Mouse (Mus musculus): ENCODE measurements around the gene Arhgap10. TPM values are rescaled to one million over a fixed set of nuclear protein-coding genes. Genes with fewer than 3 reads are reported as not detected.

The Arhgap10 gene
- total and polyA plus RNA-seq, 2 experiments from 2014 or later, result 23.6 to 33.3 TPM

DNA sequence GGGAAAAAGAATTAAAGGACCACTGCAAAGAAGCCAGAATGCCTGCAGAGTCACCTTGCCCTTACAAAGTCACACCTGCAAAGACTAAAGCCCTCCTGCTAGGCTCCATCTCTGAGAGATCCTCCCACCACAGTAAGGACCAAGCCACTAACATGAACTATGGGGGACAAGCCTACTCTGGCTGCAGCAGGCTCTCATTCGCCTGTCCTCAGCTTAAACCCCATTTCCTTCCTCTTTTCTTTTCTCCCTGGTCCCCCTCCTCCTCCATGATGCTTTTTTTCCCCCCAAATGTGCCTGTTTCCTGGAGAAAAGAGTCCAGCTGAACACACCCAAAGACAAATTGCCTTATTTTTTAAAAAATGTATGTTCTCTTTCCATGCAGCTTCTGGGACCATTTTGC lies 21.5 kb downstream of the Arhgap10 start:
- Histone ChIP-seq H3K27me3 (ENCODE audit: control insufficient read depth, insufficient read depth, low read length) (no peaks in the 10 kb centered on the region), H3K9ac (replicated peaks; ENCODE audit: low read depth, low read length) (no peak overlapping the region), H3K27ac (ENCODE audit: low read depth) (peak overlapping the region; percentile 75), H3K36me3 (replicated peaks; ENCODE audit: control insufficient read depth, insufficient read depth, low read length) (no peaks in the 10 kb centered on the region), H3K4me3 (ENCODE audit: low read depth, low read length) (no peak overlapping the region), H3K4me1 (ENCODE audit: control insufficient read depth, insufficient read depth) (peaks cover 60% of the 10 kb centered on the region), H3K4me2 (ENCODE audit: low read depth, low read length) (no peak overlapping the region; the same call in 1 of the 2 replicates), H3K9me3 (replicated peaks; ENCODE audit: control insufficient read depth, low read length) (no peaks in the 10 kb centered on the region)
- 82% methylated on average over 1 of the region's 1 CpGs for WGBS
- no peak for DNase-seq (ENCODE audit: low spot score)
- TF ChIP-seq CTCF (IDR thresholded peaks at IDR 0.05; ENCODE audit: low read depth) (no peak), EP300 (IDR thresholded peaks at IDR 0.05; ENCODE audit: low read depth) (no peak)
- no peak for ATAC-seq (ENCODE audit: insufficient read depth, low read depth)

DNA sequence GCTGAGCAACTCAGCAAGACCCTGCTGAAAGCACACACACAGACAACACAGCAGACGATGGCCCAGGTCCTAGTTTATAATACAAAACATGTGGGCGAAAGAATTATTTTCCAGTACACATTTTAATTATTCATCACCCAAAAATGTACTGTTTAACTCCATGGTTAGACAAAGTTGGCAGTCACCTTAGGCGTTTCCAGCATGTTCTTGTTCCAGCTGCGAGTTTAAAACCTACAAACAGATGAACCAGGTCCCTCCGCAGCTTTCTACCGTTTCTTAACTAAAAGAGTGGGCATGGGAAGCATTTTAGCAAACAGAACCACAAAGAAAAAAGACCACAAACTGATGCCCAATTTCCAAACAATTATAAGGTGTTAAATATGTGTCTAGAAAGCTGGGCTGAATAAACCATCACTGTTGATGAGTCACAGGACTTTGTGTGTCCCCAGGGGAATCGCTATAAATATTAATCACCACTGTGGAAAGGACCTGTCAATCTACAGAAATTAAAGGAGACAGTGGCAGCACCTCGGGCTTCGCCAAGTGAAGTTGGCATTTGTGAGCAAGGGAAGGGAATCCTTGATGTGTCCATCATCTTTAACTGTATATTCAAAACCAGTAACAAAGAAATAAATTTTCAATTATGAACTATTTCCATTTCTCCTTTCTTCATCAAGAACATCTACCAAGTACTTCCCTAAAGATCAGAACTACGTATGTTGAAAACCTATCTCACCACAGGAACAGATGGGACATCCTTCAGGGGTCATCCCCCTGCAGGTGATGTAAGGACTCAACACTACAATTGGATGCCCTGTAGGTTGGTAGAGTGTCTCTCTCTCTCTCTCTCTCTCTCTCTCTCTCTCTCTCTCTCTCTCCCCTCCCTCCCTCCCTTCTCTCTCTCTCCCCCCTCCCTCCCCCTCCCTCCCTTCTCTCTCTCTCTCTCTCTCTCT lies 23.1 kb downstream of the Arhgap10 start:
- Histone ChIP-seq H3K36me3 (replicated peaks; ENCODE audit: control insufficient read depth, insufficient read depth, low read length) (no peaks in the 10 kb centered on the region), H3K27me3 (ENCODE audit: control insufficient read depth, insufficient read depth, low read length) (no peaks in the 10 kb centered on the region), H3K27ac (ENCODE audit: low read depth) (peak overlapping the region; percentile 90), H3K9me3 (replicated peaks; ENCODE audit: control insufficient read depth, low read length) (no peaks in the 10 kb centered on the region), H3K4me2 (ENCODE audit: low read depth, low read length) (no peak overlapping the region), H3K4me3 (ENCODE audit: low read depth, low read length) (no peak overlapping the region), H3K4me1 (ENCODE audit: control insufficient read depth, insufficient read depth) (peaks cover 73% of the 10 kb centered on the region), H3K9ac (replicated peaks; ENCODE audit: low read depth, low read length) (no peak overlapping the region)
- DNase-seq (ENCODE audit: low spot score) (no peak), ATAC-seq (ENCODE audit: insufficient read depth, low read depth) (no peak)
- WGBS, result 75% methylated on average over 10 of the region's 10 CpGs
- TF ChIP-seq CTCF (IDR thresholded peaks at IDR 0.05; ENCODE audit: low read depth), result no peak
- TF ChIP-seq EP300 (IDR thresholded peaks at IDR 0.05; ENCODE audit: low read depth), result no peak

DNA sequence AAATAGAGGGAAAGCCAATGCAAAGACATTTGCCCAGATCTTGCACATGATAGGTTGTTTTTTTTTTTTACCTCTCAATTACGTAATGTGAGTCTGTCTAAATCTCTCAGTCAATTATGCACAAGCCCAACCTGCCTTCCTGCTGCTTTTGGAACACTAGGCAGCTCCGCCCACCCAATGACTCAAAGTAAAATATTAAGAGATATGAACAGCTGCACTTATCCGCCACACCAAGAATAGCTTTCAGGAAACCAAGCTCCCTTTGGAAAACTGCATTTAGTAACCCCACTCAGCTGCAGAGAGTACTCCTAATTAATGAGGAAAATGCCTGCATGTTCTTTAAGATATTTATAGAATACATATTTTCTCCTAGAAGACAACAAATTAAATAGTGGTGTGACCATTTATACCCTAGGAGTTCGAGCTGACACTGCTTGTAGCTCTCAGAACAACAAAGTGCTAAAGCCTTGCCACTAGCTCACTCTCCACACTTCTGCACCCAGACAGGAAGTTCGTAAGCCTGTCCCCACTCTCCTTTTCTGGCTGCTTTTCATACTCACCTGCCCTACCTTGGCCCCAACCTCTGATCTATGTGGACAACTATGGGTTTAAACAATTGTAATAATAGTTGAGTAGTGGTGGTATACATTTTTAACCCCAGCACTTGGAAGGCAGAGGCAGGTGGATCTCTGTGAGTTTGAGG lies 25.2 kb downstream of the Arhgap10 start:
- WGBS, result 8% methylated on average over 5 of the region's 5 CpGs
- Histone ChIP-seq H3K27me3 (ENCODE audit: control insufficient read depth, insufficient read depth, low read length) (no peaks in the 10 kb centered on the region), H3K9ac (replicated peaks; ENCODE audit: low read depth, low read length) (0 out of 2 replicates have a peak overlapping the region, but pooled peaks have one; percentile 5)

DNA sequence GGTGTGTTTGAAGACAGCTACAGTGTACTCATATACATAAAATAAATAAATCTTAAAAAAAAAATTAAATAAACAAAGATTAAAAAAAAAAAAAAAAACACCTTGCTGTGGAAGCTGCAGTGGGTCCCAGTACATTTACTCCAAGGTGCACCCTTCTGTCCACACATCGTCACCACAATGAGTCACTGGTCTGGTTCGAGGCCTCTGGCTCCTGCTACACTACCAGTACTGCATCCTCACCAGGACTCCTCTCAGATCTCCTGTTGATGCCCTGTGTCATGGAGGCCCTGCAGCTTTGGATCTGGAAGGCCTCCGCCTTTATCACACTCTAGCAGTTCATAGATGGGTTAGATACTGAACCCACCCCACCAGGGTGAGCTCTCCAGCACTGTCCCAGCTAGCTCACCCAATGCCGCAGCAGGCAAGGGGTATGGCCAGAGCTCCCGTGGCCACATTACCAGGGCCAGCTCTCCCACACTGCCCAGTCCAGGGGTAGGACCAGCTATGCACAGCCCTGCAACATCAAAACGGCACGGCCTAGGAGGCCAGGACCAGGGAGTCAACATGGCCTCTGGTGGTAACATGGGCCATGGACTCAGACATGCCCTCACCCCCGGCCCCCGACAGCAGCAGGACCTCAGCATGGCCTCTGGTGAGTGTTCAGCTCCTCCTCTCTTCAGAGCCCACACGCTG lies 26.4 kb downstream of the Arhgap10 start:
- H3K4me2 ChIP-seq (ENCODE audit: low read depth, low read length), result peak overlapping the region; percentile 8; the same call in 1 of the 2 replicates
- H3K27me3 ChIP-seq (ENCODE audit: control insufficient read depth, insufficient read depth, low read length), result no peaks in the 10 kb centered on the region
- H3K9me3 ChIP-seq (replicated peaks; ENCODE audit: control insufficient read depth, low read length), result no peaks in the 10 kb centered on the region
- no peak overlapping the region for H3K4me3 ChIP-seq (ENCODE audit: low read depth, low read length)
- no peak overlapping the region for H3K9ac ChIP-seq (replicated peaks; ENCODE audit: low read depth, low read length)
- peak overlapping the region; percentile 90 for H3K27ac ChIP-seq (ENCODE audit: low read depth)
- H3K36me3 ChIP-seq (replicated peaks; ENCODE audit: control insufficient read depth, insufficient read depth, low read length), result no peaks in the 10 kb centered on the region
- ATAC-seq (ENCODE audit: insufficient read depth, low read depth) (0 out of 2 replicates have a peak, but pooled peaks have one; percentile 4), DNase-seq (ENCODE audit: low spot score) (no peak)
- TF ChIP-seq CTCF (IDR thresholded peaks at IDR 0.05; ENCODE audit: low read depth) (peak; percentile 5; the same call in 1 of the 2 replicates), EP300 (IDR thresholded peaks at IDR 0.05; ENCODE audit: low read depth) (no peak)
- WGBS, result 80% methylated on average over 10 of the region's 10 CpGs
- peaks cover 90% of the 10 kb centered on the region for H3K4me1 ChIP-seq (ENCODE audit: control insufficient read depth, insufficient read depth)

More for the DNA sequence above, 25.2 kb downstream of the Arhgap10 start:
- peak overlapping the region; percentile 21 for H3K4me2 ChIP-seq (ENCODE audit: low read depth, low read length)
- H3K4me3 ChIP-seq (ENCODE audit: low read depth, low read length), result no peak overlapping the region
- no peaks in the 10 kb centered on the region for H3K36me3 ChIP-seq (replicated peaks; ENCODE audit: control insufficient read depth, insufficient read depth, low read length)
- ATAC-seq (ENCODE audit: insufficient read depth, low read depth) (peak; percentile 76), DNase-seq (ENCODE audit: low spot score) (peak; percentile 92)
- no peak for TF ChIP-seq CTCF (IDR thresholded peaks at IDR 0.05; ENCODE audit: low read depth)
- no peak for TF ChIP-seq EP300 (IDR thresholded peaks at IDR 0.05; ENCODE audit: low read depth)
- peak overlapping the region; percentile 90 for H3K27ac ChIP-seq (ENCODE audit: low read depth)
- peaks cover 88% of the 10 kb centered on the region for H3K4me1 ChIP-seq (ENCODE audit: control insufficient read depth, insufficient read depth)
- H3K9me3 ChIP-seq (replicated peaks; ENCODE audit: control insufficient read depth, low read length), result no peaks in the 10 kb centered on the region

Data from heart, postnatal 0 days (tissue).